Mouse (Mus musculus) lung, embryonic 15.5 days (tissue): ENCODE data around the gene Cdk2ap1. TPM values are rescaled to one million over a fixed set of nuclear protein-coding genes. Genes with fewer than 3 reads are reported as not detected.
"Not testable (repeated sequence)": the region's sequence is repeated elsewhere in the genome, so short reads cannot be mapped to it uniquely, and the experiment has no call there.

Experiments used
- ATAC-seq: fragments of 200-750 bp; cut with Nextera tagmentation; 2 replicates; pipeline ENCODE4 v1.8.0; 2017; ENCODE audit warnings: moderate number of reproducible peaks, borderline replicate concordance; ENCODE audit not compliant: low FRiP score, low TSS enrichment; ENCODE audit errors: extremely low read depth
- H3K27ac ChIP-seq: fragments of 300-500 bp; sonication (generic); 2 replicates; pipeline ENCODE4 v1.5.1; 2015; ENCODE audit warnings: moderate library complexity, mild to moderate bottlenecking, inconsistent platforms
- H3K27me3 ChIP-seq: fragments of 300-500 bp; sonication (generic); 2 replicates; pipeline ENCODE4 v1.6.1; 2015; ENCODE audit warnings: inconsistent platforms
- H3K36me3 ChIP-seq: fragments of 300-500 bp; sonication (generic); 2 replicates; pipeline ENCODE4 v1.6.1; 2015; ENCODE audit warnings: inconsistent platforms
- H3K4me1 ChIP-seq: fragments of 300-500 bp; sonication (generic); 2 replicates; pipeline ENCODE4 v1.6.1; 2015; ENCODE audit warnings: inconsistent platforms
- H3K4me2 ChIP-seq: fragments of 300-500 bp; sonication (generic); 2 replicates; pipeline ENCODE4 v1.6.1; 2015; ENCODE audit warnings: inconsistent platforms, mild to moderate bottlenecking, moderate library complexity
- H3K4me3 ChIP-seq: fragments of 300-500 bp; sonication (generic); 2 replicates; pipeline ENCODE4 v1.5.1; 2015; ENCODE audit warnings: mild to moderate bottlenecking, inconsistent platforms
- H3K9ac ChIP-seq: fragments of 300-500 bp; sonication (generic); 2 replicates; pipeline ENCODE4 v1.6.1; 2015; ENCODE audit warnings: inconsistent platforms
- H3K9me3 ChIP-seq: fragments of 300-500 bp; sonication (generic); 2 replicates; pipeline ENCODE4 v1.6.1; 2016; ENCODE audit warnings: inconsistent platforms
- WGBS: fragments of 180-500 bp; shearing (Covaris S2); methylation state at CpG from one replicate; pipeline ENCODE4 v1.1.7; 2015; 5-methylcytosine and 5-hydroxymethylcytosine counted together
- polyA plus RNA-seq: library from polyadenylated mRNA; unstranded; fragments of >200 nt; fragmentation: Nextera tagmentation; extraction: Ambion mirVana; gene quantifications from 2 replicates; pipeline ENCODE4 v1.2.1, GENCODE M21; 2015

Gene Cdk2ap1
- 118 and 192 TPM in 2 replicates for polyA plus RNA-seq

GRCm38 (mm10) chr5:124362982-124363381 lies at the start of gene Cdk2ap1:
TSS of gene Cdk2ap1 (minus strand) at chr5:124363082.
- not testable (repeated sequence) for H3K36me3 ChIP-seq, ATAC-seq, H3K4me2 ChIP-seq, H3K9me3 ChIP-seq, H3K9ac ChIP-seq, H3K27me3 ChIP-seq, H3K4me3 ChIP-seq, H3K27ac ChIP-seq, H3K4me1 ChIP-seq
- 88% methylated on average over 5 of the region's 5 CpGs for WGBS

GRCm38 (mm10) chr5:124412163-124412562 lies 49.3 kb upstream of the Cdk2ap1 start:
- WGBS: 90% methylated on average over 5 of the region's 5 CpGs
- no peaks in the 10 kb centered on the region for H3K4me1 ChIP-seq
- no peak overlapping the region for H3K4me3 ChIP-seq
- H3K9me3 ChIP-seq: no peaks in the 10 kb centered on the region
- H3K27me3 ChIP-seq: no peaks in the 10 kb centered on the region
- H3K36me3 ChIP-seq: peaks cover 48% of the 10 kb centered on the region
- no peak overlapping the region for H3K4me2 ChIP-seq
- no peak for ATAC-seq
- no peak overlapping the region for H3K9ac ChIP-seq
- no peak overlapping the region for H3K27ac ChIP-seq

GRCm38 (mm10) chr5:124410808-124411207 lies 47.9 kb upstream of the Cdk2ap1 start:
- no peak overlapping the region for H3K9ac ChIP-seq
- no peaks in the 10 kb centered on the region for H3K9me3 ChIP-seq
- no peak overlapping the region for H3K27ac ChIP-seq
- no peaks in the 10 kb centered on the region for H3K27me3 ChIP-seq
- H3K36me3 ChIP-seq: peaks cover 60% of the 10 kb centered on the region
- no peak for ATAC-seq
- no peak overlapping the region for H3K4me3 ChIP-seq
- WGBS: 74% methylated on average over 3 of the region's 3 CpGs
- H3K4me1 ChIP-seq: no peaks in the 10 kb centered on the region
- H3K4me2 ChIP-seq: no peak overlapping the region

GRCm38 (mm10) chr5:124393726-124394125 lies 30.8 kb upstream of the Cdk2ap1 start:
- H3K4me3 ChIP-seq: no peak overlapping the region
- H3K27me3 ChIP-seq: no peaks in the 10 kb centered on the region
- H3K4me1 ChIP-seq: no peaks in the 10 kb centered on the region
- no peak overlapping the region for H3K4me2 ChIP-seq
- no peaks in the 10 kb centered on the region for H3K9me3 ChIP-seq
- H3K36me3 ChIP-seq: peaks cover 78% of the 10 kb centered on the region
- WGBS: 83% methylated on average over 7 of the region's 7 CpGs
- no peak overlapping the region for H3K9ac ChIP-seq
- no peak overlapping the region for H3K27ac ChIP-seq
- ATAC-seq: no peak

DNA sequence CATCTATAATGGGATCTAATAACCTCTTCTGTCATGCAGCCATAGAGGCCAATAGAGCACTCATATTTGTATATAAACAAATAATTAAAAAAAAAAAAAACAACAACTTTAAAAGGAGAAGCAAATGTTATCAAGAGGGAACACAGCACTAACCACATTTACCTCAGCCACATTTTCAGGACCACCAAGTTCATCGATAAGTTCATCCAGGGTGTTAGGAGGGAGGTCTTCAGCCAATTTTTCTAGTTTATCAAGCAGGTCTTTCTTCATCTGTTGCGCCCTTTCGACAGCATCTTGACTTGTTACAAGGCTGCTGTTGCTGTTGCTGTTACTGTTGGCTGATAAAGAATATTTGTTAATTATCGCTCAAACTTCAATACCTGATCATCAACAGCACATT lies 29.5 kb upstream of the Cdk2ap1 start:
- no peak for ATAC-seq
- peaks cover 79% of the 10 kb centered on the region for H3K36me3 ChIP-seq
- 98% methylated on average over 4 of the region's 4 CpGs for WGBS

DNA sequence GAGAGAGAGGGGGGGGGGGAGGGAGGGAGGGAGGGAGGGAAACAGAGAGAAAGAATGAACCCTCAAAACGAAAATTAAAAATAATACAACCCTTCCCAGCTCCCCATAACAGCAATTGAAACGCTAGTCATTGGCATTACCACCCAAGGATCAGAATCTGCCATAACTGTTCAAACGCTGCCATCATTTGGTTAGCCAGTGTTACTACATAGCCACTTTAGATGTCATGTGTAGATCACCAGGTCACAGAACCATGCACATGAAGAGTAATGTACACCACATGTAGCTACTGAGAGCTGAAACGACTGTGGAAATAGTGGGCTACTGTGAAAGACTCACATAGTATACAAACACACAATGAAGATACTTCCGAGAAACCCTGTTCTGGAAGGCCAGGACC lies 25.1 kb upstream of the Cdk2ap1 start:
- no peak overlapping the region for H3K9ac ChIP-seq
- H3K4me1 ChIP-seq: no peaks in the 10 kb centered on the region
- H3K27me3 ChIP-seq: no peaks in the 10 kb centered on the region
- H3K4me3 ChIP-seq: no peak overlapping the region
- H3K27ac ChIP-seq: no peak overlapping the region
- peaks cover 83% of the 10 kb centered on the region for H3K36me3 ChIP-seq
- no peak overlapping the region for H3K4me2 ChIP-seq
- ATAC-seq: no peak
- H3K9me3 ChIP-seq: no peaks in the 10 kb centered on the region
- WGBS: 72% methylated on average over 5 of the region's 5 CpGs

More for the DNA sequence above, 29.5 kb upstream of the Cdk2ap1 start:
- H3K4me2 ChIP-seq: no peak overlapping the region
- no peak overlapping the region for H3K27ac ChIP-seq
- no peaks in the 10 kb centered on the region for H3K4me1 ChIP-seq
- H3K9me3 ChIP-seq: no peaks in the 10 kb centered on the region
- no peak overlapping the region for H3K9ac ChIP-seq
- no peaks in the 10 kb centered on the region for H3K27me3 ChIP-seq
- no peak overlapping the region for H3K4me3 ChIP-seq

- H3K4me3 ChIP-seq: no peak overlapping the region
- H3K27ac ChIP-seq: no peak overlapping the region
- H3K9ac ChIP-seq: no peak overlapping the region
- no peaks in the 10 kb centered on the region for H3K9me3 ChIP-seq
- H3K4me1 ChIP-seq: no peaks in the 10 kb centered on the region
- no peak overlapping the region for H3K4me2 ChIP-seq
- 97% methylated on average over 1 of the region's 1 CpGs for WGBS
- H3K27me3 ChIP-seq: no peaks in the 10 kb centered on the region
- no peak for ATAC-seq
- peaks cover 86% of the 10 kb centered on the region for H3K36me3 ChIP-seq
Measured at GRCm38 (mm10) chr5:124380121-124380520, 17.2 kb upstream of the Cdk2ap1 start.

GRCm38 (mm10) chr5:124377149-124377548 lies 14.3 kb upstream of the Cdk2ap1 start:
- no peaks in the 10 kb centered on the region for H3K27me3 ChIP-seq
- H3K9me3 ChIP-seq: no peaks in the 10 kb centered on the region
- no peak overlapping the region for H3K4me2 ChIP-seq
- no peak for ATAC-seq
- H3K4me3 ChIP-seq: no peak overlapping the region
- H3K4me1 ChIP-seq: no peaks in the 10 kb centered on the region
- H3K27ac ChIP-seq: no peak overlapping the region
- H3K36me3 ChIP-seq: peaks cover 82% of the 10 kb centered on the region
- WGBS: 77% methylated on average over 4 of the region's 4 CpGs
- no peak overlapping the region for H3K9ac ChIP-seq

GRCm38 (mm10) chr5:124376401-124376800 lies 13.5 kb upstream of the Cdk2ap1 start:
- ATAC-seq: no peak
- WGBS: 90% methylated on average over 1 of the region's 1 CpGs
- H3K9ac ChIP-seq: no peak overlapping the region
- no peaks in the 10 kb centered on the region for H3K27me3 ChIP-seq
- no peak overlapping the region for H3K4me3 ChIP-seq
- no peak overlapping the region for H3K27ac ChIP-seq
- H3K4me1 ChIP-seq: no peaks in the 10 kb centered on the region
- H3K9me3 ChIP-seq: no peaks in the 10 kb centered on the region
- peaks cover 82% of the 10 kb centered on the region for H3K36me3 ChIP-seq
- H3K4me2 ChIP-seq: no peak overlapping the region

- no peaks in the 10 kb centered on the region for H3K27me3 ChIP-seq
- H3K9me3 ChIP-seq: no peaks in the 10 kb centered on the region
- no peak overlapping the region for H3K27ac ChIP-seq
- H3K9ac ChIP-seq: no peak overlapping the region
- ATAC-seq: no peak
- no peaks in the 10 kb centered on the region for H3K4me1 ChIP-seq
- WGBS: 92% methylated on average over 7 of the region's 7 CpGs
- no peak overlapping the region for H3K4me3 ChIP-seq
- H3K4me2 ChIP-seq: no peak overlapping the region
- peaks cover 83% of the 10 kb centered on the region for H3K36me3 ChIP-seq
Measured at GRCm38 (mm10) chr5:124374298-124374697, 11.4 kb upstream of the Cdk2ap1 start.

- no peak overlapping the region for H3K27ac ChIP-seq
- no peak overlapping the region for H3K4me3 ChIP-seq
- peaks cover 6% of the 10 kb centered on the region; the same call in 1 of the 2 replicates for H3K4me1 ChIP-seq
- no peak for ATAC-seq
- H3K9ac ChIP-seq: no peak overlapping the region
- no peak overlapping the region for H3K4me2 ChIP-seq
- 61% methylated on average over 3 of the region's 3 CpGs for WGBS
- no peaks in the 10 kb centered on the region for H3K27me3 ChIP-seq
- H3K9me3 ChIP-seq: no peaks in the 10 kb centered on the region
- peaks cover 32% of the 10 kb centered on the region for H3K36me3 ChIP-seq
Measured at GRCm38 (mm10) chr5:124366721-124367120, 3.8 kb upstream of the Cdk2ap1 start.

GRCm38 (mm10) chr5:124365754-124366153 lies 2.9 kb upstream of the Cdk2ap1 start:
- Histone ChIP-seq H3K36me3 (peaks cover 22% of the 10 kb centered on the region), H3K4me2 (no peak overlapping the region), H3K9ac (no peak overlapping the region), H3K4me1 (peaks cover 6% of the 10 kb centered on the region; the same call in 1 of the 2 replicates), H3K27me3 (no peaks in the 10 kb centered on the region), H3K27ac (no peak overlapping the region), H3K4me3 (no peak overlapping the region), H3K9me3 (no peaks in the 10 kb centered on the region)
- 88% methylated on average over 2 of the region's 2 CpGs for WGBS
- ATAC-seq: no peak
